Mouse (Mus musculus): ENCODE results near the gene D430041D05Rik.

Gene D430041D05Rik

DNA sequence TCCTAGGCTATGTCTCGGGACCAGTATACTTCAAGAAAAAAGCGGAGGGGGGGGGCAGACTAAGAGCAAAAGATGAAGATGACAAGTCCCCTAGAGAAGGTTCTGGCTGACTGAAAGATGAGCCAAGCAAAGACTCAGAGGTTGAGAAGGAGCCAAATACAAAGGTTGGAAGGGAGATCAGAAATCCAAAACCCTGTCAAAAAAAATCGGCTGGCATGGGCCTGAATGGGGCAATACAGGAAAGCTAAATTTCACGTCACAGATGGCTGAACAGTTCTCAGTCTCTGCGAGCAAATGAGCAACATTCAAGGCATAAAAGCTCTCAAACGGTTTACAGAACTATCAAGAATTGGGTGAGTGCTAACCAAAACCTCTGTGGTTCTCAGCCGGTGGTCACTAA is 2.5 kb downstream of the D430041D05Rik start:
- no peak for DNase-seq (ENCODE audit: low spot score in 2 of 2)

DNA sequence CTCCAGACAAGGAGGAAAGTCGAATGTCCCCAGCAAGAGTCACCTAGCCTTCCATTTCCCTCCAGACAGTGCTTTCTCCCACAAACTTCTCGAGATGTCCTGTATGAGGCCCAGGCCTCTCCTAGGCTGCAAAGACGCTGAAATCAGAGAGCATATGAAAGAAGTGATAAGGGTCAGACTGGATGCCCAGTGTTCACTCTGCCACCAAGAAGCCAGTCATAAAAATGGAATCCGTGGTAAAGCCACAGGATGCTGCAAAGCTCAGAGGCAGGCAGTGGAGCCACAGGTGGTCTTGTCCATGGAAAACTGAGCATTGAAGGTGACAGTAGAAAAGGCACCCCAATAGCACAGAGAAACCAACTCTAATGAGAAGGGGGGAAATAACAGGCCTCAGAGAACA is 2.9 kb downstream of the D430041D05Rik start:
- no peak for DNase-seq (ENCODE audit: low spot score in 2 of 2)

DNA sequence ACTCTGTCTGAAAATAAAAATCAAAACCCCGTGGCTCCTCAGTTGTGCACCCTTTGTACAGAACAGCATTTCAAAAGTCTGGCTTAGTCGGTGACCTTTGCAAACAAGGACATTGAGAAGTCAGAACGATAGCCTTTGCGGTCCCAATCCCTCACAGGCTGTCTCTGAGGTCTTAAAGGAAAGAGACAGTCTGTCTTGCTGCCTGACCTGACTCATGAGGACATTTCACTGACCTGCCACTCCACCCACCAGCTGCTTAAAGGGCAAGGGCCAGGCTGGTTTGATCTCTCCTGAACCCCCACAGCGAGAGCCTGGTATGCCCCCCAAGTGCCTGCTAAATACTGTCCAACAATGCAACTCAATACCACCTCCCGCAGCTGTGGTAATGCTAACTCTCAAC is 6.8 kb downstream of the D430041D05Rik start:
- DNase-seq (ENCODE audit: low spot score in 2 of 2): no peak

DNA sequence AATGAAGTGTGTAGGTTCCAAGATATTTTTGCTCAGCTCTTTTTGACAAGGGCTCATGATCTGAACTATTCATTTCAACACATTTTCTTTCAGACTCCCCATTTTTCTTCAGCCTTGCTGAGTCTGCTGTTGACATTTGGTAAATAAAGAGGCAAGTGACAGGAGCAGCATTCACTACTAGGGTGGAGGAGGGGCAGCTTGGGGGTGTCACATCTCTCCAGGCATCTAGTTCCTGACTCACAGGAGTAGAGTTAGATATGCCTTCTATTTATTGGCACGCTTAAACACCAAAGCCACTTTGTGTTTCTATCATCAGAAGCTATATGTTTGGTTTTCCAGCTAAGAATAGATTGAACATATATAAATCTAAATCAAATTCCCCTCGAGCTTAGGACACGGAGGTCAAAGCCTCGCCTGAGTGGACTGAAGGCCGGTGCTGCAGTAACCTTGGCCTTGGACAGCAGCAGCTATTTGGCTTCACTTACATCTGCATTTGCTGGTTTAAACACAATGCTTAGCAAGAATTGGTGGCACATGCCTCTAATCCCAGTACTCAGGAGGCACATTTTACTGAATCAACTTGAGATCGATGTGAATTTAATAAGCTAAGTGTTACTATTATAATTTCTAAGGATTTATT is 12.0 kb downstream of the D430041D05Rik start:
- DNase-seq (ENCODE audit: low spot score in 2 of 2): no peak

DNA sequence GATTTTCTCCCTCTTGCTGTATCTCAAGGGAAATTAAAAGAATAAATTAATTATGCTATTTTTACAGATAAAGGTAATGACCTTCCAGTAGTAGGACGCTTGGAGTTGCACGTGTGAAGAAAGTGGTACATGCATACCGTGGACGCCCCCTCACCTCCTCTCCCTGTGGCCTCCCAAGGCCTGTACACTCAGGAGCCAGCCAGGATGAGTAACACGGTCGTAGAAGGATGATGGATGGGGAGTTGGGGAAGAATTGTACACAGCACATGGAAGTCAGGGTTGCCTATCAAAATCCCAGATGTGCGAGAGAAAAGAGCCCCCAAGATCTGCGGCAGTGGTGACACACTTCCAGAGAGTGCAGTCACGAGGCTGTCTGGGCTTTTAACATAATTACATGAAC is 14.9 kb downstream of the D430041D05Rik start:
- no peak for DNase-seq (ENCODE audit: low spot score in 2 of 2)

DNA sequence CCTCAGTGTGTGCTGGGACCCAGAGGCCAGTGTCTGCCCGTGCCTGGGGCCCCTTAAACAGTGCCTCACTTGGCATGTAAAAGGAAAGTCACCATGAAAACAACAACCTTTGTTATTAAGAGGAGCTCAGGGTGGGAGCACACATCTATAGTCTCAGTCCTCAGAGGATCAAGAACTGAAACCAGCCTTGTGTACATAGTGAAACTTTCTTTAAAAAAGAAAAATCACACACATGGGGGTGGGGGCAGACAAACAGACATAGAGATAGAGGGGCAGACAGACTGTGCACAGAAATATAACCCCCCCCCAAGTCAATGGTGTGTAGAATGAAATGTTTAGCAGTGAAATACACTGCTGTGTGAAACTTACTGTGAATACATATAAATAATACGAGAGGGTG is 16.0 kb downstream of the D430041D05Rik start:
- no peak for DNase-seq (ENCODE audit: low spot score in 2 of 2)

DNA sequence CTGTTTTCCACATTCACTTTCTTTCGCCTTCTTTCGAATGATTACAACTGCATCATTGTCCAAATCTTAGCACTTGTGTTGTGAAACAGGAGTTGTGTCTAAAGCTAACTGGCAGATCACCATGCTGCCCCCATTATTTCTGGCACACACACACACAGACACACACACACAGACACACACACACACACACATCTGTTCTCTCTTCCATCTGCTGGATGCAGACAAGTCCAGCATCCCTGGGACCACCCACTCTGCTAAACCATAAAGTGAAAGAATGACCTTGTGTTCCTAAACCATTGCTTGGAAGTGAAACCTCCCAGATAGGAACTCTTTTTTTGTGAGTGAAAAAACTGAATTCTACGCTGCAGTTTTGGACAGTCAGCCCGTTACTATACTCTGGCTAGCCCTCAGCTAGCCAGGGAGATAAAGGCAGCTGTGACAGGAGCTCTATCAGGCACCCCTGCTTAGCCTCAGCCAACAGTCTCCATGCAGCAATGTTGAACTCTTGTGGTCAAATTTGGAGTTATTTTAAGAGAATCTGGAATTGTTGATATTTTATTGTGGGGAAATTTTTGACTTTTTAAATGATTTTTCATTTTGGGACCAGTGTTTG is 18.0 kb downstream of the D430041D05Rik start:
- no peak for DNase-seq (ENCODE audit: low spot score in 2 of 2)

DNA sequence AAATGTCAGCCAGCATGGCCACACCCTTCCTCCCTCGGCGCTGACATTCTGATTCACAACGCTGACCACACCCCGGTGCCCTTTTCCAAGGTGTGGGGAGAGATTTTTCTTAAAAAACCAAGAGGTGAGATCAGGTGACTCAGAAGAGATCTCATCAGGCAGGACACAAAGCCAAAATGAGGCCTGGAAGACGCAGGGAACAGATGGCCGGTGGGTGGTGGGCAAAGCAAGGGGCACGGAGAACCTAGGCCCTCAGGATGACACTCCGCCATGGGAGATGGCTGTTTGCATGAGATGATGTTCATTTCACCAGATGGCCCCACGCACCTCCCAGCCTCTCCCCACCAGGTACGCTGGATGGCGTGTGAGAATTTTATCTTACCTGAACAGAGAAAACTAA is 21.6 kb downstream of the D430041D05Rik start:
- no peak for DNase-seq (ENCODE audit: low spot score in 2 of 2)

DNA sequence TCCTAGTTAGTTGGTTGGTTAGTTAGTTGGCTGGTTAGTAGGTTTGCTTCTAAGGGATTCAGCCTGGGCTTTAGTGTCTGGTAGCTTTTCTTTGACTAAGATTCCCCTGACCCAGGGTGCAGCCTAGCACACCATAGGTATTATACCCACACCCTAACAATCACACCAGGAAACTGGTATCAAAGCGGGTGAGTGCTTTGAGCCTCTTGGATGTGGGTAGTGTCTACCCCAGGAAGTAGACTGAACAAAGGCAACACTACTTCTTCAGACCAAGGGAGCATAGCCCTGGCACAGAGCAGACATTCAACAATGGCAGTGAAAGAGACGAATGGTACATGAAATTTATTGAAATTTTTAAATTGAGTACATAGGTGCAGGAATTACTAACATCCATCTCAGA is 24.9 kb downstream of the D430041D05Rik start:
- no peak for DNase-seq (ENCODE audit: low spot score in 2 of 2)

DNA sequence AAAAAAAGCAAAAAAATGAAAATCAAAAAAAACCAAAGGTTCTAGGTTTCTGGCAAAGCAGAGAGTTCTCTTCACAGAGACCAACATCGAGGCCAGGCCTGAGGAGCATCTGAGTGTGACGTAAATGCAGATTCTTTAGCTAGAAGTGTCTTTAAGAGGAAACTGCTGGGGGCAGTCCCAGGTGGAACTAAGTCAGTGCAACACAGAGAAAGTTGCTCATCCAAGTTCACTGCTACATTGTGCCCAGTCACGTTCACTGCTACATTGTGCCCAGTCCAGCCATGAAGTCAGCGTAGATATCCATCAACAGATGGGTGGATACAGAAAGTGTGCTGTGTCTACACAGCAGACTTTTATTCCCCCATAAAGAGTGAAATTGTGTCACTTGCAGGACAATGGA is 27.2 kb downstream of the D430041D05Rik start:
- DNase-seq (ENCODE audit: low spot score in 2 of 2): no peak

DNA sequence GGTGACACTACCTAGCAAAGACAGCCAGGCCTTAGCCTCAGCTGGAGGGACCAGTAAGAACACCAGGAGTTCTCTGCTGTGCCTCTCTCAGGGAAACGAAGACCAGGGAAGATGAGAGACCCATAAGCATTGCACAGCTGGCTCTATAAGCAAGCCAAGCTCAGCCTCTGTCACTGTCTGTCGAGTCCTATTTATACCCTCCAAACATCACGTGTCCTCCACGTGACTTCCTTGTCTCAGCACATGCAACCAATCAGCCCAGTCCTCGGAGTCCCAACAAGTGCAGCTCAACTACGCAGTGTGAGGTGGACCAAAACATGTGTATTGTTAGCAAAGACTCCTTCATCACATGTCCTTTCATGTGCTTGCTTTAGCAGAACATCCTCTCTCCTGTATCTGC is 28.0 kb downstream of the D430041D05Rik start:
- DNase-seq (ENCODE audit: low spot score in 2 of 2): no peak

DNA sequence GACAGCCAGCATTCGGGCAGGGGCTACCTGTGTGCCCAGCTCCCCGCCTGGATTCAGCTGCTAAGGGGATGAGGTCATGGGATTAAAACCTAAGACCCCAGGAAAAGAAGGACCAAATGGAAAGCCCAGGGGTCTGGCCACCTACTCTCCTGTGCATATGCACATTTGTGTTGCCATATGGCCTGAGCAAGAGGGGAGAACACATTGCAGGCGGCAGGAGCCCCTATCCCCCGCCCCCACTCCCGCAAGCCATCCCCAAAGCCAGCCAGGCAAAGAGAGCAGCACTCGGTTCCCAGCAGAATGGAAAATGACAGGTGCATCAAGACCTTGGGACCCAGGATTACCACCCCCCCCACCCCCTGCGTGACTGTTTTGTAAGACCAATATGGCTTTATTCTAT is 31.5 kb downstream of the D430041D05Rik start:
- no peak for DNase-seq (ENCODE audit: low spot score in 2 of 2)

DNA sequence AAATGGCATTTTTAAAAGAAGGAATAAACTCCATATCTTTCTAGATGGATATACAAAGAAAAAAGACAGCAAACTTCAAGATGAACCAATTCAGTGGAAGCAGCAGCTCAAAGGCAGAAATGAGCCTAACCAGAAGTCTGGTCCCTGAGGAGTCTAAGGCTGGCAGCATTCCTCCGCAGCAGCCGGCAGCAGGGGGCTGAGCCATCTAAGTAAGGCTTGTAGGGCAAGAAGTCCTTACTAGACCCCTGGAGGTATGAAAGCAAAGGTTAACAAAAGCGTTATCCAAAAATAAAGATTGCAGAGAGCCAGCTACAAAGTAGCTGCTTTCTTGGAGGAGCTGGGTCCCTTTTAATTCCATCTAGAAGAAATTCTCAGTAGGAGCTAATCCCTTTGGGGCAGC is 32.0 kb downstream of the D430041D05Rik start:
- no peak for DNase-seq (ENCODE audit: low spot score in 2 of 2)

DNA sequence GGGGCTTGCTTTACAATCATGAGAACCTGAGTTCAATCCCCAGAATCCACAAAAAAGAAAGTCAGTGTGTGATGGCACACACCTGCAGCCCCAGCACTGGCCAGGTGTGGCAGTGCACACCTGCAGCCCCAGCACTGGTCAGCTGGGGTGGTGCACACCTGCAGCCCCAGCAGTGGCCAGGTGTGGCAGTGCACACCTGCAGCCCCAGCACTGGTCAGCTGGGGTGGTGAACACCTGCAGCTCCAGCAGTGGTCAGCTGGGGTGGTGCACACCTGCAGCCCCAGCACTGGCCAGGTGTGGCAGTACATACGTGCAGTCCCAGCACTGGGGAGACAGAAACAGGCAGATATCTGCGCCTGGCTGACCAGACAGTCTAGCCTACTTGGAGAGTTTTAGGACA is 32.8 kb downstream of the D430041D05Rik start:
- no peak for DNase-seq (ENCODE audit: low spot score in 2 of 2)

DNA sequence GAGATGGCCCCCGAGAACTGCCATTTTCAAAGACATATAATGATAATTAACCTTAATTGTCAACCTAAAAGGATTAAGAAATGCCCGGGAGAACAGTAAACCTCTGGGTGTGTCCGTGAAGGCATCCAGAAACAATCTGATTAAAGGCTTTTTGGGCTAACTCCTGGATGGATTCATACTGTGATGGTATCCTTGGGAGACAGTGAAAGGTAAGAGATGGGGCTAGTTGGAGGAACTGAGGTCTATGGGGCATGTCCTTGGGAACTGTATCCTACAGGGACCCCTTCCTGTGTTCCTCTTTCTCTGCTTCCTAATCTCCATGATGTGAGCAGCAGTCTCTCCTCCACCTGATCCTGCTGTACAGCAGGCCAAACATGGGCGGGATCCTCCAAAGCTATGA is 38.7 kb downstream of the D430041D05Rik start:
- DNase-seq (ENCODE audit: low spot score in 2 of 2): no peak

DNA sequence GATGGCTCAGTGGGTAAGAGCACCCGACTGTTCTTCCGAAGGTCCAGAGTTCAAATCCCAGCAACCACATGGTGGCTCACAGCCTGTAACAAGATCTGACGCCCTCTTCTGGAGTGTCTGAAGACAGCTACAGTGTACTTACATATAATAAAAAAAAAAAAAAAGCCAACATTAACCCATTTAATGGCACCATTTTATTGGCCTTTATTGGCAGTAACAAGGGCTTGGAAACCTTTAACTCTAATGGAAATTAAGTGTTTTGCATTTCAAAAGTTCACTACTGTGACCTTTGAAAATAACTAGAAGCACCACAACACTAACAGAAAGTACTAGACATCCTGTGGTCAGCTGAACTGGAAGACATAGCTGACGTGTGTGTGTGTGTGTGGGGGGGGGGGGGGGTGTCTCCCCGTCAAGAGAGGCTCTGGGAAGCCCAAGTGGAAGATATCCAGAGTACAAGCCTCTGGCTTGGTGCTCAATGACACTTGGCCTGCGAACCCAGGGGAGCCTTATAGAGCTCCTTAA is 39.1 kb downstream of the D430041D05Rik start:
- DNase-seq (ENCODE audit: low spot score in 2 of 2): no peak

DNA sequence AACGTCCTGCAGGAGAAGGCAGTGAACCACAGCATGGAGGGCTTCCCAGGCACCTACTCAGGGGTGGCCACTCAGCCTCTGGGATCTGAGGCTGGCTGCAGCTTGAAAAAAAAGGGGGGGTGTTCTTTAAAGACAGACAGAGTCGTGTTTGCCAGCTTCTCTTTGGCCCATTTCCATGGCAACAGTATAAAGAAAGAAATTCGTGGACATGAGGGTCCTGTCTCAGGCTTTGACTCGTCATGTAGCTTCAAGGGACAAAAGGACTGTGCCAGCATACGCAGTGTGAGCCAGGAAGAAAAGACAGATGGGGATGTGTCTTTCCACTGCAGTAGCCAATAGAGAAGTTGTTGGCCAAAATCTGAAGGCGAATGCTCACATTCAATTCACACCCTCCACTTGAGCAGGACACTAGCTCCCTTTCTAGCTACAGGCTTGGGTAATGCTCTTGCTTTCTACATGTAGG is 42.9 kb downstream of the D430041D05Rik start:
- DNase-seq (ENCODE audit: low spot score in 2 of 2): peak in 1 of 2 experiments; percentile 31

DNA sequence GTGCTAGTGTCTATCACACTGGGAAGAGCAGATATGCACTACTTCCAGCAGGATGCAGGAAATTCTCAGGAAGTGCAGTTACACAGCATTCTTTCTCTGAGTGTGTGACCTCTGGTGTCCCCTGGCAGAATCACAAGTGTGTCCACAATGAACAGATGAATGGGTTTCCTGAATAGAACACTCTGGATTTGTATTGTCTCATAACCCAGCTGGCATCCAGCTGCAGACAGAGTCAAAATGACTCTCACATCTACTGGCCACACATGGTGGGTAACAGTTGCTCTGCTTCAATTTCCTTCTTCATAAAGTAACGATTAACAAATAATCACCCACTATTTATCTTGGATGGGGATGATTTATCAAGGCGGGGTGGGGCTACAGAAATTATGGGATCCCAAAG is 43.5 kb downstream of the D430041D05Rik start:
- DNase-seq (ENCODE audit: low spot score in 2 of 2): no peak

DNA sequence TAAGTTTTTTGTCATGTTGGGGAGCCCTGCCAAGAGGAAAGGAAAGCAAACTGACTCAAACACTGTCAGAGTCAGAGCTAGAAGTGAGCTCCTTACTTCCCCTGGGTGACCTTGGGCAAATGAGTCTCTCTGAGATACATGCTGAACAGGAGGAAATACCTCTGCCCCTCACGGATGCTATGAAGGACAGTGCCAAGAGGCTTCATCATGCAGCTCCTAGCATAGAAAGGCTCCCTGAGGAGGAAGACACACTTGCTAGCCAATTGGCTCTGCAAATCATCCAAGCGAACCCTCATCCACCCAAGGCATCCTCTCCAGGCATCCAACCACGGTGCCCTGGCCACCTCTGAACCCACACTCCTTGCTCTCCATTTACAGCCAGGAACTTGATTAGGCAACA is 51.5 kb downstream of the D430041D05Rik start:
- DNase-seq (ENCODE audit: low spot score in 2 of 2): no peak

DNA sequence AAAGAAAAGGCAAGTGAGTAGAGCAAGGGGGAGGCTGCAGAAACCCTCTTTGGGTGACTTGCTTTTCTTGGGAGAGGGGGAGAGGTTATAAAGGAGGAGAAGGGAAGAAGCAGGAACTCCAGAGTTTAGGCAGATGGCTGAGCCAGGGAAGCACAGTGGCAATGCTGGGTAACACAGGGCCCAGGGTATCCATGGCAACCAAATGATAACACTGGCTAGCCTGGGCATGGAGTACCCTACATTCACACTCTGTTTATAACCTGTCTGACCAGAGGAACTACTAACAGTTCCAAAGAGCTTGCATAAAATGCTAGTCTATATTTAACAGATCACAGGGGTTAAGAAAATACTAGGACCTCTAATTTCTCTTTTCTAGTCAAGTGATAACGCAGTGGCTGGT is 51.9 kb downstream of the D430041D05Rik start:
- no peak for DNase-seq (ENCODE audit: low spot score in 2 of 2)

DNA sequence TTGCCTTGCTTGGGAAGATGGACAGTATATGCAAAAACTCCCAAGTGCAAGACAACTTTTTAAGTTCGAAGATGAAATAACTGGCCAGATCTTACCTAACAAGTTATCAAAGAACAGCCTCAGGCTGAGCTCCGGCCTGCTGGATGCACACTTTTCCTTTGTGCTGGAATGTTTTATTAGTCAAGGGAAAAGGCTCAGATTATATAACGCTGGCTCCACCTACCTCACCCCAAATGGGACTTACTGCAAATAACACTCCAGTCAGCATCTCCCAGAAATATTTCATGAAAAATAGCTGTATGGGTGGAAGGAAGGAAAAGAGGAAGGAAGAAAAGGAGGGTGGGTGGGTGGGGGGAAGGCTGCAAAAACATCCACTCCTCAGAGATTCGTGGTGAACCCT is 54.3 kb downstream of the D430041D05Rik start:
- DNase-seq (ENCODE audit: low spot score in 2 of 2): no peak

DNA sequence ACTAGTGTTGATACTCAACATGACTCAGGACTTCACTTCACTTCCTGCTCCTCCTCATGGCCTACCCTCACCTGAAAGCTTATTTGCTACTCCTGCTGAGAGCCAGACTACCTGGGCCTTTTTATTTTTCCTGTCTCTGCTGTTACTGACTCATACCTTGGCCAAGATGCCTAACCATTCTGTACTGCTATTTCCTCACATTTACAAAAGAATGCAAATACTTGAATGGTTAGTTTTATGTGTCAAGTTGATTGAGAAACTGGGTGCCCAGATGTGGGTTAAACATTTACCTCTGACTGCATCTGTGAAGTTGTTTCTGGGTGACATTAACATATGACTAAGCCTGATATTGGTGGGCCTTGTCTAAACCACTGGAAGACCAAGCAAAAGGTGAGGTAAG is 56.7 kb downstream of the D430041D05Rik start:
- DNase-seq (ENCODE audit: low spot score in 2 of 2): no peak

DNA sequence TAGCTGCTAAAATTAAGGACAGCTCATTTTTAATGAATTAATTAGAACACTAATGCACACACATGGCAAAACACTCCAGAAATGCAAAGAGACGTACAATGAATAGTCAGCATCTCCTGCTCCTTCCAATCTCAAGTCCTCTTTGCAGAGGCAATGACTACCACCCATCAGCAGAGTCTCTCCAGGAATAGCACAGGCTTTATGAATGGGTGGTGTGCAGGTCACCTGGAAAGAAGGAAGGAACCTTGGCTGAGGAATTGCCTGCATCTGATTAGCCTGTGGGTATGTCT is 58.7 kb downstream of the D430041D05Rik start:
- DNase-seq (ENCODE audit: low spot score in 2 of 2): no peak
